ENCODE assay signal across 8 mouse cellular contexts in the genomic region with DNA sequence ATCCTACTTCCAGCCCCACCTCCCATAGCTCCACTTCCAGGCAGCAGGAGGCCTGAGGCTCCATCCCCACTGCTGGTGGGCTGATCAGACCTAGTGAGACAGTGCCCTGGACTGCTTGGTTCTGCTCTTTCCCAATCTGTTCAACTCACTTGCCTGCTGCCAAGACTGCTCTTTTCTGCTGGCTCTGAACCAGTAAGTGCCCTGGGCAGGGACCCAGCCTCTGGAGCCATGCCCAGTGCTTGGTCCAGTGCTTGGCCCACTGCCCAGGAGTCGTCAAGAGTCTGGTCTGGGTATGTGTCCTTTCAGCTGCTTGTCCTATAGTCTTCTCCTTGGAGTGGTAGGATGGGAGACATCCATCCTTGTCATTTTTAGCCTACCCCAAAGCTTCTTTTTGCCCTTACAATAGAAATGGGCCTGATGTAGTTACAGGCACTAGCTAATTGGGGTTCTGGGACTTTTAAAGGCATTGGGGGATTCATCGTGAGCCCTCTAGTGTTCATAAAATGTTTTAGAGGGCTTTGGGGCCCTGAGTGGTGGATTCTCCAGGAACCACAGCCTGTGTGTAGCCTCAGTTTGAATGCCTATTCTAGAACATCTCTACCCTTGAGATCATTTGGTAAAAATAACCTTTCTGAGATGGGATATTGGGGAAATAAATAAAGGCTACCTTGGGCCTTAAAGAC.
DNase-seq lines count a peak whose midpoint lies in the region; ATAC-seq lines count a peak whose summit lies in the region.

No protein-coding gene starts in this region.

- H3K9me3 ChIP-seq in intestine, embryonic 16.5 days (ENCODE audit: control insufficient read depth, low read length) = no peaks in the 10 kb centered on the region
- H3K9me3 ChIP-seq in midbrain, embryonic 16.5 days (replicated peaks; ENCODE audit: control insufficient read depth, low read length, poor library complexity, severe bottlenecking) = no peaks in the 10 kb centered on the region

- peak; percentile 63 for ATAC-seq in intestine, embryonic 16.5 days
- ATAC-seq in midbrain, embryonic 16.5 days = peak; percentile 82
- no peak for ATAC-seq in megakaryocyte-erythroid progenitor cell, adult 5-6 weeks (replicated peaks; ENCODE audit: low FRiP score, low TSS enrichment, poor library complexity, severe bottlenecking)

- no peak overlapping the region for H3K4me2 ChIP-seq in intestine, embryonic 16.5 days (ENCODE audit: low read depth, low read length)
- H3K4me2 ChIP-seq in midbrain, embryonic 16.5 days (ENCODE audit: low read length) = no peak overlapping the region

- no peak overlapping the region for H3K4me3 ChIP-seq in intestine, embryonic 16.5 days (ENCODE audit: low read length)
- H3K4me3 ChIP-seq in midbrain, embryonic 16.5 days (ENCODE audit: low read depth, low read length) = no peak overlapping the region

- no peaks in the 10 kb centered on the region for H3K36me3 ChIP-seq in intestine, embryonic 16.5 days (ENCODE audit: control insufficient read depth, insufficient read depth, low read length)
- no peaks in the 10 kb centered on the region for H3K36me3 ChIP-seq in midbrain, embryonic 16.5 days (ENCODE audit: control insufficient read depth, insufficient read depth, low read length)

- H3K27me3 ChIP-seq in intestine, embryonic 16.5 days (replicated peaks; ENCODE audit: control insufficient read depth, insufficient read depth, low read length) = no peaks in the 10 kb centered on the region
- no peaks in the 10 kb centered on the region for H3K27me3 ChIP-seq in midbrain, embryonic 16.5 days (ENCODE audit: control insufficient read depth, insufficient read depth, low read depth, low read length)

- 60% methylated on average over 2 of the region's 2 CpGs for WGBS in intestine, embryonic 16.5 days
- 56% methylated on average over 2 of the region's 2 CpGs for WGBS in midbrain, embryonic 16.5 days

- peak; percentile 96 for DNase-seq in adrenal gland, adult 2 months
- DNase-seq in cerebellum, postnatal 10 days = peak; percentile 99 to 100
- peak; percentile 83 for DNase-seq in gastrocnemius, postnatal 10 days
- DNase-seq in left cerebral cortex, adult 9 months (ENCODE audit: low spot score in 2 of 2) = peak; percentile 50 to 90
- peak; percentile 61 for DNase-seq in urinary bladder, postnatal 10 days (ENCODE audit: low spot score)

- H3K9ac ChIP-seq in intestine, embryonic 16.5 days (ENCODE audit: low read depth, low read length) = no peak overlapping the region
- H3K9ac ChIP-seq in midbrain, embryonic 16.5 days (ENCODE audit: low read depth, low read length) = no peak overlapping the region

- H3K27ac ChIP-seq in intestine, embryonic 16.5 days (ENCODE audit: low read length) = no peak overlapping the region
- H3K27ac ChIP-seq in midbrain, embryonic 16.5 days (ENCODE audit: low read length) = no peak overlapping the region

- peaks cover 22% of the 10 kb centered on the region for H3K4me1 ChIP-seq in intestine, embryonic 16.5 days (ENCODE audit: control insufficient read depth, insufficient read depth, low read length)
- peaks cover 12% of the 10 kb centered on the region for H3K4me1 ChIP-seq in midbrain, embryonic 16.5 days (ENCODE audit: control insufficient read depth, insufficient read depth, low read length)
